Mouse (Mus musculus) heart, embryonic 14.5 days (tissue): ENCODE measurements around the gene Gpr68. TPM values are rescaled to one million over a fixed set of nuclear protein-coding genes. Genes with fewer than 3 reads are reported as not detected.

ENCODE experiments used
- ATAC-seq: fragments of 200-750 bp; cut with Nextera tagmentation; 2 replicates; pipeline ENCODE4 v1.8.0; 2017; ENCODE audit warnings: low read depth, moderate TSS enrichment; ENCODE audit not compliant: insufficient number of reproducible peaks, insufficient read depth, low FRiP score
- H3K27ac ChIP-seq, 2 experiments: fragments of 200-500 bp in 1 of 2; fragments of 300-500 bp in 1 of 2; sonication (generic) in 1 of 2; replicated peaks in 1 of 2; 2 replicates each; pipeline ENCODE4 v1.5.1; 2012 to 2014; ENCODE audit warnings: low read depth in 2 of 2, low read length in 2 of 2, control low read depth in 1 of 2, mild to moderate bottlenecking in 1 of 2, mixed read lengths in 1 of 2; ENCODE audit not compliant: control insufficient read depth in 1 of 2, insufficient read depth in 1 of 2
- H3K27me3 ChIP-seq: fragments of 300-500 bp; sonication (generic); 2 replicates; pipeline ENCODE4 v1.6.1; 2014; ENCODE audit warnings: mild to moderate bottlenecking, low read length, control low read depth; ENCODE audit not compliant: control insufficient read depth, insufficient read depth
- H3K36me3 ChIP-seq: fragments of 300-500 bp; sonication (generic); 2 replicates; pipeline ENCODE4 v1.6.1; 2014; ENCODE audit warnings: mild to moderate bottlenecking, control low read depth, low read length, mixed read lengths; ENCODE audit not compliant: control insufficient read depth, insufficient read depth
- H3K4me1 ChIP-seq, 2 experiments: fragments of 200-500 bp in 1 of 2; fragments of 300-500 bp in 1 of 2; sonication (generic) in 1 of 2; 2 replicates each; pipeline ENCODE4 v1.6.1; 2012 to 2014; ENCODE audit warnings: low read length in 2 of 2, control low read depth in 1 of 2, mixed read lengths in 1 of 2; ENCODE audit not compliant: control insufficient read depth in 2 of 2, insufficient read depth in 2 of 2
- H3K4me2 ChIP-seq: fragments of 300-500 bp; sonication (generic); 2 replicates; pipeline ENCODE4 v1.6.1; 2014; ENCODE audit warnings: mild to moderate bottlenecking, low read length
- H3K4me3 ChIP-seq, 2 experiments: fragments of 200-500 bp in 1 of 2; fragments of 300-500 bp in 1 of 2; sonication (generic) in 1 of 2; 2 replicates each; pipeline ENCODE4 v1.5.1; 2012 to 2014; ENCODE audit warnings: low read length in 2 of 2, mild to moderate bottlenecking in 2 of 2, control low read depth in 1 of 2, low read depth in 1 of 2, moderate library complexity in 1 of 2; ENCODE audit not compliant: control insufficient read depth in 1 of 2, insufficient read depth in 1 of 2
- H3K9ac ChIP-seq: fragments of 300-500 bp; sonication (generic); 2 replicates; pipeline ENCODE4 v1.6.1; 2014; ENCODE audit warnings: mild to moderate bottlenecking, low read length
- H3K9me3 ChIP-seq: fragments of 300-500 bp; sonication (generic); 2 replicates; pipeline ENCODE4 v1.6.1; 2016; ENCODE audit warnings: low read length, control low read depth; ENCODE audit not compliant: control insufficient read depth
- WGBS: fragments of 180-500 bp; shearing (Covaris S2); extraction: QIAGEN DNeasy Blood & Tissue Kit; methylation state at CpG from one replicate; pipeline ENCODE4 v1.1.7; 2014; 5-methylcytosine and 5-hydroxymethylcytosine counted together
- polyA plus RNA-seq: library from polyadenylated mRNA; unstranded; fragments of >200 nt; fragmentation: Nextera tagmentation; extraction: Ambion mirVana; gene quantifications from 2 replicates; pipeline ENCODE4 v1.2.1, GENCODE M21; 2014

The Gpr68 gene
- polyA plus RNA-seq, 1 experiment from 2014 or later: 4.6 TPM

GRCm38 (mm10) chr12:100885585-100885984 lies 22.4 kb downstream of the Gpr68 start:
- no peak overlapping the region for H3K9ac ChIP-seq
- H3K4me1 ChIP-seq: no peaks in the 10 kb centered on the region
- ATAC-seq: no peak
- 85% methylated on average over 3 of the region's 3 CpGs for WGBS
- no peaks in the 10 kb centered on the region for H3K9me3 ChIP-seq
- H3K36me3 ChIP-seq: no peaks in the 10 kb centered on the region
- H3K27ac ChIP-seq: no peak overlapping the region
- H3K27me3 ChIP-seq: 0 out of 2 replicates have a peak, but pooled peaks cover 4% of the 10 kb centered on the region
- no peak overlapping the region for H3K4me2 ChIP-seq
- no peak overlapping the region for H3K4me3 ChIP-seq

DNA sequence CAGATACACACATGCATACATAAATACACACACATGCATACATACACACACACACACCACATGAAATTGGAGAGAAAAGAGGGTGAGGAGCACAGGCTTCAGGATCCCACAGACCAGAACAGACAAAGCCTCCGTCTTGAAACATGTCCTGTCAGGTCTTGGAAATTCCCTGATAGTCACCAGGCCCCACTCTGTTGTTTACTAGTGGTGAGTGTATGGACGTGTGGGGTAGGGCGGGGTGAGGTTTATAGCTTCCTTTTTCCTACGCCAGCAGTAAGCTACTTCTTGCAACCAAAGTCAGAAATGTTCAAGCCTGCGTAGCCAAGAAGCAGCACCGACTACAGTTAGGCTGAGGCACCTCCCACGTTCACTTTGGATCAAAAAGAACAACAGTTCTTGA lies 24.8 kb downstream of the Gpr68 start:
- Histone ChIP-seq H3K36me3 (0 out of 2 replicates have a peak, but pooled peaks cover 2% of the 10 kb centered on the region), H3K27me3 (0 out of 2 replicates have a peak, but pooled peaks cover 4% of the 10 kb centered on the region), H3K4me1 (no peaks in the 10 kb centered on the region), H3K9ac (no peak overlapping the region), H3K4me2 (no peak overlapping the region), H3K9me3 (no peaks in the 10 kb centered on the region), H3K27ac (no peak overlapping the region), H3K4me3 (no peak overlapping the region)
- no peak for ATAC-seq
- WGBS: 65% methylated on average over 7 of the region's 7 CpGs

DNA sequence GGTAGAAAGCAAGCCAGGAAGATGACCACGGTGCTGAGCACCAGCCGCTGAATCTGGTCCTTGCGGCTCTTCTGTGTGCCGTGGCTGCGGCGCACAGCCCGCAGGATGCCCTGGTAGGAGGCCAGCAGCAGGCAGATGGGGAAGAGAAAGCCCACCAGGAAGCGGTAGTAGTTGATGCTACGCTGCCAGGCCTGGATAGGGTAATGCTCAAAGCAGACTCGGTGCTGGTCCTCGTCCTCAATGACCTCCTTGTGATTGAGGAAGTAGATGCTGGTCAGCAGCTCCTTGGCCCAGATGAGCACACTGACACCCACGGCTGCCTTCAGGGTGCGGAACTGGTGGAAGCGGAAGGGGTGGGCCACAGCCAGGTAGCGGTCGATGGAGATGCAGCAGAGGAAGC lies 29.4 kb downstream of the Gpr68 start:
- WGBS: 88% methylated on average over 16 of the region's 16 CpGs
- no peak overlapping the region for H3K27ac ChIP-seq
- H3K27me3 ChIP-seq: no peaks in the 10 kb centered on the region
- 0 out of 2 replicates have a peak, but pooled peaks cover 3% of the 10 kb centered on the region for H3K36me3 ChIP-seq
- no peaks in the 10 kb centered on the region for H3K9me3 ChIP-seq
- H3K4me3 ChIP-seq: no peak overlapping the region
- no peak for ATAC-seq
- no peak overlapping the region for H3K4me2 ChIP-seq
- H3K4me1 ChIP-seq: no peaks in the 10 kb centered on the region
- H3K9ac ChIP-seq: no peak overlapping the region

- ATAC-seq: no peak
- H3K9ac ChIP-seq: no peak overlapping the region
- H3K27ac ChIP-seq: no peak overlapping the region
- no peaks in the 10 kb centered on the region for H3K9me3 ChIP-seq
- H3K4me1 ChIP-seq: no peaks in the 10 kb centered on the region
- no peaks in the 10 kb centered on the region for H3K27me3 ChIP-seq
- WGBS: 74% methylated on average over 6 of the region's 6 CpGs
- H3K36me3 ChIP-seq: 0 out of 2 replicates have a peak, but pooled peaks cover 3% of the 10 kb centered on the region
- no peak overlapping the region for H3K4me3 ChIP-seq
- H3K4me2 ChIP-seq: no peak overlapping the region
Observed at GRCm38 (mm10) chr12:100877936-100878335, 30.1 kb downstream of the Gpr68 start.

GRCm38 (mm10) chr12:100875960-100876359 lies 32.0 kb downstream of the Gpr68 start:
- 88% methylated on average over 6 of the region's 6 CpGs for WGBS
- no peak for ATAC-seq

DNA sequence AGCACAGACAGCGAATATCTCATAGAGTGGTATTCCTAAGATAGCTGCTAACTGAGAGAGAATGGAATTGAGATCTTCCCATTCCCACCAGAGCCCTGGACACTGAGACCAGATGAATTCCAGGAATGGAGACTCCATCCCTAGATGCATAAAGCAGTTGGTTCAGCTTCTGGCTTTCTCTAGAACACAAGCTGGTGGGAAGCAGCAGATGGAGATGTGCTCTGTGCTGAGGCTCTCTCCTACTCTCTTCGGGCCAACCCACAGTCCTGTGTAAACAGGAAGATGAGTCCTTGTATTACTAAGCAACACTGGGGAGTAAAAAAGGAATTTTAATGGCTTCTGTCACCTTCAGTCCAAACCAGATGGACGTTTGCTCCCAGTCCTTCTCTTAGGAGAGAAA lies 32.4 kb downstream of the Gpr68 start:
- Histone ChIP-seq H3K9me3 (no peaks in the 10 kb centered on the region), H3K27ac (no peak overlapping the region), H3K4me3 (no peak overlapping the region), H3K27me3 (no peaks in the 10 kb centered on the region), H3K4me1 (no peaks in the 10 kb centered on the region), H3K4me2 (no peak overlapping the region), H3K9ac (no peak overlapping the region), H3K36me3 (0 out of 2 replicates have a peak, but pooled peaks cover 3% of the 10 kb centered on the region)
- no peak for ATAC-seq
- 62% methylated on average over 3 of the region's 3 CpGs for whole genome bisulfite sequencing

More at GRCm38 (mm10) chr12:100875960-100876359, 32.0 kb downstream of the Gpr68 start:
- no peaks in the 10 kb centered on the region for H3K27me3 ChIP-seq
- H3K4me1 ChIP-seq: no peaks in the 10 kb centered on the region
- H3K36me3 ChIP-seq: 0 out of 2 replicates have a peak, but pooled peaks cover 3% of the 10 kb centered on the region
- no peak overlapping the region for H3K27ac ChIP-seq
- H3K4me2 ChIP-seq: no peak overlapping the region
- H3K9ac ChIP-seq: no peak overlapping the region
- H3K4me3 ChIP-seq: no peak overlapping the region
- H3K9me3 ChIP-seq: no peaks in the 10 kb centered on the region

DNA sequence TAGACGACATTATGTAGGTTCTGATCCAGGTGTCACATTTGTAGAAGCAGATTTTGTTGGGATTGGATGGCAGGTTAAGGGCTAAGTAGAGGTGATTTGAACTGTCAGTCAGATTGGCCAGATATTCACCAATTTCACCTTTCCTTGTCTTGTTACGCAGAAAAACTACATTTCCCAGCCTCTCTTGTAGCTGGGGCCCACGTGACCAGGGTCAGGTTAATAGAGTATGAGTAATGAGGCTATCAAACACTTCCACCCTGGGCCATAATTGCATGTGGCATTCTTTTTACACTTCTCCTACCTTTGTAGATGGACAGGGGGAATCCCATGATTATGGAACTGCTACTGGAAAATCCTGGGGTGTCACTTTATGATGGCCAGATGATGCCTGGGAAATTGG lies 34.4 kb downstream of the Gpr68 start:
- no peak overlapping the region for H3K4me2 ChIP-seq
- H3K27ac ChIP-seq: no peak overlapping the region
- no peak for ATAC-seq
- peaks cover 4% of the 10 kb centered on the region; the same call in 1 of the 2 replicates for H3K9me3 ChIP-seq
- no peaks in the 10 kb centered on the region for H3K4me1 ChIP-seq
- no peak overlapping the region for H3K9ac ChIP-seq
- H3K27me3 ChIP-seq: no peaks in the 10 kb centered on the region
- H3K36me3 ChIP-seq: 0 out of 2 replicates have a peak, but pooled peaks cover 3% of the 10 kb centered on the region
- WGBS: 80% methylated on average over 3 of the region's 3 CpGs
- no peak overlapping the region for H3K4me3 ChIP-seq

- Histone ChIP-seq H3K36me3 (no peaks in the 10 kb centered on the region), H3K9ac (no peak overlapping the region), H3K9me3 (peaks cover 4% of the 10 kb centered on the region; the same call in 1 of the 2 replicates), H3K4me3 (no peak overlapping the region), H3K4me1 (no peaks in the 10 kb centered on the region), H3K27ac (no peak overlapping the region), H3K27me3 (no peaks in the 10 kb centered on the region), H3K4me2 (no peak overlapping the region)
- 75% methylated on average over 2 of the region's 2 CpGs for WGBS
- ATAC-seq: no peak
Observed at GRCm38 (mm10) chr12:100871841-100872240, 36.2 kb downstream of the Gpr68 start.
